Mouse (Mus musculus) MEL (cell line): Measurements from ENCODE around the gene Eef1akmt3.

Experiments used
- CTCF ChIP-seq, 3 experiments: IDR thresholded peaks in 2 of 3; conservative IDR thresholded peaks in 1 of 3; 2 replicates each; pipeline ENCODE4 v1.5.1; 2011 to 2012; ENCODE audit warnings: low read length in 3 of 3, low read depth in 2 of 3, mild to moderate bottlenecking in 2 of 3, improper control_type of control experiment in 1 of 3, inconsistent platforms in 1 of 3, mixed read lengths in 1 of 3, moderate library complexity in 1 of 3; ENCODE audit not compliant: control insufficient read depth in 1 of 3, insufficient read depth in 1 of 3, poor library complexity in 1 of 3, severe bottlenecking in 1 of 3
- ELF1 ChIP-seq: IDR thresholded peaks from 2 replicates; pipeline ENCODE4 v1.6.1; 2014; ENCODE audit warnings: low read depth, mild to moderate bottlenecking, inconsistent platforms, low read length, improper control_type of control experiment, moderate library complexity
- EP300 ChIP-seq, 2 experiments: IDR thresholded peaks; 2 replicates each; pipeline ENCODE4 v1.6.1; 2011; ENCODE audit warnings: improper control_type of control experiment in 2 of 2, low read length in 2 of 2, low read depth in 1 of 2, mild to moderate bottlenecking in 1 of 2
- ETS1 ChIP-seq: IDR thresholded peaks from 2 replicates; pipeline ENCODE4 v1.6.1; 2012; ENCODE audit warnings: low read depth, mild to moderate bottlenecking, inconsistent platforms, low read length, improper control_type of control experiment, moderate library complexity
- GATA1 ChIP-seq: IDR thresholded peaks from 2 replicates; pipeline ENCODE4 v1.6.1; 2011; ENCODE audit warnings: low read depth, low read length, improper control_type of control experiment
- JUND ChIP-seq: IDR thresholded peaks from 2 replicates; pipeline ENCODE4 v1.6.1; 2011; ENCODE audit warnings: low read depth, mild to moderate bottlenecking, improper control_type of control experiment, low read length
- MAZ ChIP-seq: IDR thresholded peaks from 2 replicates; pipeline ENCODE4 v1.6.1; 2012; ENCODE audit warnings: low read depth, mild to moderate bottlenecking, inconsistent platforms, low read length, improper control_type of control experiment
- NRF1 ChIP-seq: IDR thresholded peaks from 2 replicates; pipeline ENCODE4 v1.6.1; 2014; ENCODE audit warnings: low read depth, mild to moderate bottlenecking, inconsistent platforms, low read length, improper control_type of control experiment, moderate library complexity; ENCODE audit not compliant: poor library complexity, insufficient read depth, severe bottlenecking
- POLR2A ChIP-seq, 2 experiments: IDR thresholded peaks; 2 replicates each; pipeline ENCODE4 v1.6.1; 2011 to 2012; ENCODE audit warnings: low read length in 2 of 2, mild to moderate bottlenecking in 2 of 2, control low read depth in 1 of 2, improper control_type of control experiment in 1 of 2, low read depth in 1 of 2, moderate library complexity in 1 of 2; ENCODE audit not compliant: control insufficient read depth in 1 of 2, insufficient read depth in 1 of 2, poor library complexity in 1 of 2
- RAD21 ChIP-seq: IDR thresholded peaks from 2 replicates; pipeline ENCODE4 v1.6.1; 2011; ENCODE audit warnings: mild to moderate bottlenecking, low read depth, low read length, improper control_type of control experiment
- SMC3 ChIP-seq: IDR thresholded peaks from 2 replicates; pipeline ENCODE4 v1.6.1; 2011; ENCODE audit warnings: low read depth, low read length, improper control_type of control experiment
- TAL1 ChIP-seq: IDR thresholded peaks from 2 replicates; pipeline ENCODE4 v1.6.1; 2012; ENCODE audit warnings: mild to moderate bottlenecking, inconsistent platforms, low read length, moderate library complexity, mixed read lengths

DNA sequence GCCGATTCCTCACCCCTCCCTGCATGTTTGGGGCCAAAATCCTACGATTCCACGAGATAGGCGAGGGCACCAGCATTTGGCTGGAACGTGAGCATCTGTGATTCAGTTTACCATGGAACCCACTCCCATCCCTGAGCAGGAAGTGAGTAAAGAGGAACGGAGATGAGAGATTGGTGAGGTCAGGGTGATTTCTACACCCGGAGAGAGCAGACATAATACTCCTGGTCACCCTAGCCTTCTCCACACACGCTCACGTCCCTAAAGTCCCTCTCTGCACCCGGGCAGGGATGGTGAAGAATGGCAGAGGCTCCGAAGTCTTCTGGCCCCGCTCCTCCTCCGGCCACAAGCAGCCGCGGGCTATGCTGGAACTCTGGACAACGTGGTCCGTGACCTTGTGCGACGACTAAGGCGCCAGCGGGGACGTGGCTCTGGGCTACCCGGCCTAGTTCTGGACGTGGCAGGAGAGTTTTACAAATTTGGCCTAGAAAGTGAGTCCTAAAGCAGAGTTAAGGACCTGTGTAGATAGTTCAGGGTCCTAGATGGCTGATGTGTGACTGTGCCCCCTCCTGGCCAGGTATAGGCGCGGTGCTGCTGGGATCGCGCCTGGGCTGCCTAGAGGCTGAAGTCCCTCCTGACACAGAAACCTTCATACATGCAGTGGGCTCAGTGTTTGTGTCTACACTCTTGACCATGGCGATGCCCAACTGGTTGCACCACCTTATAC, 8.2 kb upstream of the Eef1akmt3 start:
- no peak for TF ChIP-seq EP300 (IDR thresholded peaks at IDR 0.05; ENCODE audit: low read depth in 1 of 2, low read length in 2 of 2)
- TF ChIP-seq CTCF (IDR thresholded peaks at IDR 0.05 in 2 of 3, conservative IDR thresholded peaks at IDR 0.05 in 1 of 3; ENCODE audit: control insufficient read depth in 1 of 3, insufficient read depth in 1 of 3, low read depth in 2 of 3, low read length in 3 of 3, poor library complexity in 1 of 3, severe bottlenecking in 1 of 3) = peak in 1 of 3 experiments; percentile 21; a peak in 1 of 6 replicates
- no peak for TF ChIP-seq RAD21
- TF ChIP-seq MAZ = no peak
- TF ChIP-seq NRF1 = no peak
- no peak for TF ChIP-seq SMC3
- TF ChIP-seq ETS1 = no peak
- no peak for TF ChIP-seq POLR2A (IDR thresholded peaks at IDR 0.05; ENCODE audit: control insufficient read depth in 1 of 2, insufficient read depth in 1 of 2, low read depth in 1 of 2, low read length in 2 of 2, poor library complexity in 1 of 2)
- TF ChIP-seq GATA1 = no peak
- TF ChIP-seq TAL1 = no peak
- TF ChIP-seq JUND = no peak
- no peak for TF ChIP-seq ELF1
